Mouse (Mus musculus): ENCODE results near the gene Hist1h2bn. TPM values are rescaled to one million over a fixed set of nuclear protein-coding genes. Genes with fewer than 3 reads are reported as not detected.
"Not testable (repeated sequence)": the region's sequence is repeated elsewhere in the genome, so short reads cannot be mapped to it uniquely, and the experiment has no call there.

Gene Hist1h2bn
- polyA plus RNA-seq, 1 experiment from 2014 or later: 1.9 TPM

GRCm38 (mm10) chr13:21722373-21722925 is 31.5 kb upstream of the Hist1h2bn start:
- H3K4me3 ChIP-seq (ENCODE audit: low read depth, low read length): peak overlapping the region; percentile 33
- H3K4me2 ChIP-seq (ENCODE audit: low read depth, low read length): peak overlapping the region; percentile 42
- no peaks in the 10 kb centered on the region for H3K27me3 ChIP-seq (ENCODE audit: control insufficient read depth, insufficient read depth, low read length)
- ATAC-seq (replicated peaks; ENCODE audit: insufficient number of reproducible peaks, low FRiP score, low TSS enrichment, low read depth): peak; percentile 5; the same call in 1 of the 2 replicates
- peak overlapping the region; percentile 63 for H3K9ac ChIP-seq (replicated peaks; ENCODE audit: low read length)
- H3K36me3 ChIP-seq (replicated peaks; ENCODE audit: control insufficient read depth, insufficient read depth, low read depth, low read length): no peaks in the 10 kb centered on the region
- DNase-seq (ENCODE audit: low spot score): peak; percentile 70
- no peaks in the 10 kb centered on the region for H3K4me1 ChIP-seq (ENCODE audit: control insufficient read depth, insufficient read depth, low read length)
- no peaks in the 10 kb centered on the region for H3K9me3 ChIP-seq (replicated peaks; ENCODE audit: control insufficient read depth, low read length)
- 3% methylated on average over 11 of the region's 11 CpGs for WGBS
- peak overlapping the region; percentile 86 for H3K27ac ChIP-seq (replicated peaks; ENCODE audit: low read depth, low read length)

- H3K27me3 ChIP-seq (ENCODE audit: control insufficient read depth, insufficient read depth, low read length): no peaks in the 10 kb centered on the region
- H3K4me1 ChIP-seq (ENCODE audit: control insufficient read depth, insufficient read depth, low read length): no peaks in the 10 kb centered on the region
- peak overlapping the region; percentile 86 for H3K27ac ChIP-seq (replicated peaks; ENCODE audit: low read depth, low read length)
- peak; percentile 48 for DNase-seq (ENCODE audit: low spot score)
- no peaks in the 10 kb centered on the region for H3K36me3 ChIP-seq (replicated peaks; ENCODE audit: control insufficient read depth, insufficient read depth, low read depth, low read length)
- H3K9ac ChIP-seq (replicated peaks; ENCODE audit: low read length): no peak overlapping the region
- H3K9me3 ChIP-seq (replicated peaks; ENCODE audit: control insufficient read depth, low read length): no peaks in the 10 kb centered on the region
- no peak overlapping the region; the same call in 1 of the 2 replicates for H3K4me2 ChIP-seq (ENCODE audit: low read depth, low read length)
- no peak overlapping the region; the same call in 1 of the 2 replicates for H3K4me3 ChIP-seq (ENCODE audit: low read depth, low read length)
- ATAC-seq (replicated peaks; ENCODE audit: insufficient number of reproducible peaks, low FRiP score, low TSS enrichment, low read depth): no peak
- 31% methylated on average over 5 of the region's 5 CpGs for WGBS
Measured at GRCm38 (mm10) chr13:21722993-21723836, 30.7 kb upstream of the Hist1h2bn start.

DNA sequence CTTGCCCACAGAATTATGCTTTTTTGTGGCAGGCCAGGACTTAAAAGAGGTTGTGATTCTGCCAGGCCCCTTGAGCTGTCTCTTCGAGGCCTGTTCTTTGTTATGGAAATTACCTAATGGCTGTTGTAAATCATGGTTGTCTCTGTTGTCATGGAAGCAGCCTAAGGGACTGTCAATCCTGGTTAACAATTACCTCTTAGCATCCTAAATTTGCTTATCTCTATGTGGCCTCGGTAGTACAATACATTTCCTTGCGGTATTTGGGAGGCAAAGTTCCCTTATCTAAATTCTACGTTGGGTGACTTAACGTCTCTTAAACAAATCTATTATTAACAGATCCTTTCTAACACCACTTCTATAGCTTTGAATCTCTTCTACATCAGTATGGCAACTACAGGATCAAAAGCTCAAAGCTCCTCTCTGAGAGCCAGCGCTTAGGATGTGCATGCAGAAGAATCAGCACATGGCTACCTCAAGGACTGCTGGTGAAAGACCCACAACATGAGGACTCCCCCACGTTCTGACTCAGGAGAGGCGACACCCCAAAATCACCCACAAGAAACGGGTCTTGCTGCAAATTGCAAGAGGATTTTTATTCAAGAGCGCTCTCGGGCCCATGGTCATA is 25.9 kb upstream of the Hist1h2bn start:
- no peak for DNase-seq (ENCODE audit: low spot score)
- Histone ChIP-seq H3K27me3 (ENCODE audit: control insufficient read depth, insufficient read depth, low read length) (no peaks in the 10 kb centered on the region), H3K4me1 (ENCODE audit: control insufficient read depth, insufficient read depth, low read length) (no peaks in the 10 kb centered on the region), H3K27ac (replicated peaks; ENCODE audit: low read depth, low read length) (no peak overlapping the region), H3K9ac (replicated peaks; ENCODE audit: low read length) (no peak overlapping the region), H3K4me2 (ENCODE audit: low read depth, low read length) (no peak overlapping the region), H3K9me3 (replicated peaks; ENCODE audit: control insufficient read depth, low read length) (no peaks in the 10 kb centered on the region), H3K36me3 (replicated peaks; ENCODE audit: control insufficient read depth, insufficient read depth, low read depth, low read length) (no peaks in the 10 kb centered on the region), H3K4me3 (ENCODE audit: low read depth, low read length) (no peak overlapping the region)
- no peak for ATAC-seq (replicated peaks; ENCODE audit: insufficient number of reproducible peaks, low FRiP score, low TSS enrichment, low read depth)
- WGBS: 26% methylated on average over 11 of the region's 11 CpGs

- DNase-seq (ENCODE audit: low spot score): no peak
- H3K9ac ChIP-seq (replicated peaks; ENCODE audit: low read length): no peak overlapping the region
- no peak overlapping the region for H3K4me3 ChIP-seq (ENCODE audit: low read depth, low read length)
- H3K4me2 ChIP-seq (ENCODE audit: low read depth, low read length): no peak overlapping the region
- H3K4me1 ChIP-seq (ENCODE audit: control insufficient read depth, insufficient read depth, low read length): no peaks in the 10 kb centered on the region
- no peaks in the 10 kb centered on the region for H3K9me3 ChIP-seq (replicated peaks; ENCODE audit: control insufficient read depth, low read length)
- no peaks in the 10 kb centered on the region for H3K36me3 ChIP-seq (replicated peaks; ENCODE audit: control insufficient read depth, insufficient read depth, low read depth, low read length)
- H3K27me3 ChIP-seq (ENCODE audit: control insufficient read depth, insufficient read depth, low read length): no peaks in the 10 kb centered on the region
- WGBS: 35% methylated on average over 1 of the region's 1 CpGs
- no peak overlapping the region for H3K27ac ChIP-seq (replicated peaks; ENCODE audit: low read depth, low read length)
- no peak for ATAC-seq (replicated peaks; ENCODE audit: insufficient number of reproducible peaks, low FRiP score, low TSS enrichment, low read depth)
Measured at GRCm38 (mm10) chr13:21729544-21729943, 24.4 kb upstream of the Hist1h2bn start.

GRCm38 (mm10) chr13:21733466-21733865 is 20.5 kb upstream of the Hist1h2bn start:
- no peak overlapping the region for H3K4me3 ChIP-seq (ENCODE audit: low read depth, low read length)
- 65% methylated on average over 5 of the region's 5 CpGs for WGBS
- DNase-seq (ENCODE audit: low spot score) (peak; percentile 63), ATAC-seq (replicated peaks; ENCODE audit: insufficient number of reproducible peaks, low FRiP score, low TSS enrichment, low read depth) (peak; percentile 31)
- peak overlapping the region; percentile 95 for H3K27ac ChIP-seq (replicated peaks; ENCODE audit: low read depth, low read length)
- H3K4me1 ChIP-seq (ENCODE audit: control insufficient read depth, insufficient read depth, low read length): no peaks in the 10 kb centered on the region
- H3K9ac ChIP-seq (replicated peaks; ENCODE audit: low read length): peak overlapping the region; percentile 63
- no peaks in the 10 kb centered on the region for H3K36me3 ChIP-seq (replicated peaks; ENCODE audit: control insufficient read depth, insufficient read depth, low read depth, low read length)
- H3K27me3 ChIP-seq (ENCODE audit: control insufficient read depth, insufficient read depth, low read length): no peaks in the 10 kb centered on the region
- no peaks in the 10 kb centered on the region for H3K9me3 ChIP-seq (replicated peaks; ENCODE audit: control insufficient read depth, low read length)
- H3K4me2 ChIP-seq (ENCODE audit: low read depth, low read length): no peak overlapping the region

DNA sequence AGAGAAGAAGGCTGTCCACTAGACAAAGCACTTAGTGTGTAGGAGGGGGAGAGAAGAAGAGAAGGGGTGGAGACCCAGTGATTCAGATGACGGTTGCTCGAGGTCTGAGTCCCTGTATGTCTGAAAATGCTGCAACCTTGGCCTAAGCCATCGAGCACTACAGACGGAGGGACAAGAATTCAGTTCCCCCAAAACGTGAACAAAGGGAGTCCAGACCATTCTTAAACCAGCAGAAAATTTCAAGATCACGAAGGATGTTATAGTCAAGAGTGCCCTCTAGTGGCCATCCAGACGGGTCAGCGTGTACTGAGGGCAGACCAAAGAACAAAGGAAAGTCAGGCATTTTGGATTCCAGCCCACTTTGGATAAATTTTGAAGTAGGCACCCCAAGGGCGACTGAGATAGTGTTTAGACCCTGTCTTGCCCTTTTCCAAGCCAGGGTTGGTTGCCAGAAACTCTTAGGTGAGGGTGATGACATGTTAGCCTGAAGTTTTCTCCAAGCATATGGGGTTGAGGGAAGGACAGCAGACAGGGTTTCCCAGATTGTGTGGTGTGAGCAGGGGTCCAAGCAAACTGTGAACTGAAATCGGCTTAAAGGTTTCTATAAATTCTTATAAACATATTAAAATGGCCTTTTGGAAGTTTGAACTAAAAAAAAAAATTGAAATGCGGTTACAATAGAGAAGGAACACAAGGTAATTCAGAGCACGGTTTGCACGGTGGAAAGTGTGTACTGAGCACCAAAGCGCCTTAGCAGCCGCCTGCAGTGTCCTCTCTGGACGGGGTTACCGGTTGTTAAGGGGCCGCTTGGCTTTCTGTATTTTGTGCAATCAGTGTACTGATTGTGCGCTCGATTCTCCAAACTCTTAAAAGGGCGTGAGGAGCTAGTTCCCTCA is 19.7 kb upstream of the Hist1h2bn start:
- 0% methylated on average over 21 of the region's 21 CpGs for whole genome bisulfite sequencing
- ATAC-seq (replicated peaks; ENCODE audit: insufficient number of reproducible peaks, low FRiP score, low TSS enrichment, low read depth): peak; percentile 85
- no peaks in the 10 kb centered on the region for H3K9me3 ChIP-seq (replicated peaks; ENCODE audit: control insufficient read depth, low read length)
- no peaks in the 10 kb centered on the region for H3K27me3 ChIP-seq (ENCODE audit: control insufficient read depth, insufficient read depth, low read length)
- H3K4me2 ChIP-seq (ENCODE audit: low read depth, low read length): peak overlapping the region; percentile 49
- peak overlapping the region; percentile 95 for H3K27ac ChIP-seq (replicated peaks; ENCODE audit: low read depth, low read length)
- peak; percentile 96 for DNase-seq (ENCODE audit: low spot score)
- no peaks in the 10 kb centered on the region for H3K4me1 ChIP-seq (ENCODE audit: control insufficient read depth, insufficient read depth, low read length)
- no peaks in the 10 kb centered on the region for H3K36me3 ChIP-seq (replicated peaks; ENCODE audit: control insufficient read depth, insufficient read depth, low read depth, low read length)
- peak overlapping the region; percentile 50 for H3K4me3 ChIP-seq (ENCODE audit: low read depth, low read length)
- H3K9ac ChIP-seq (replicated peaks; ENCODE audit: low read length): peak overlapping the region; percentile 63

- DNase-seq (ENCODE audit: low spot score): peak; percentile 93
- H3K9ac ChIP-seq (replicated peaks; ENCODE audit: low read length): peak within 1 kb of the TSS; percentile 63
- ATAC-seq (replicated peaks; ENCODE audit: insufficient number of reproducible peaks, low FRiP score, low TSS enrichment, low read depth): peak; percentile 92
- H3K4me2 ChIP-seq (ENCODE audit: low read depth, low read length): peak within 1 kb of the TSS; percentile 58
- H3K36me3 ChIP-seq (replicated peaks; ENCODE audit: control insufficient read depth, insufficient read depth, low read depth, low read length); H3K27me3 ChIP-seq (ENCODE audit: control insufficient read depth, insufficient read depth, low read length); H3K9me3 ChIP-seq (replicated peaks; ENCODE audit: control insufficient read depth, low read length); H3K4me1 ChIP-seq (ENCODE audit: control insufficient read depth, insufficient read depth, low read length): not testable (repeated sequence)
- peak within 1 kb of the TSS; percentile 50 for H3K4me3 ChIP-seq (ENCODE audit: low read depth, low read length)
- WGBS: under 1% methylated on average over 43 of the region's 56 CpGs
- peak within 1 kb of the TSS; percentile 95 for H3K27ac ChIP-seq (replicated peaks; ENCODE audit: low read depth, low read length)
Measured at GRCm38 (mm10) chr13:21734906-21735767, 18.8 kb upstream of the Hist1h2bn start, which contains the start of gene Hist1h4j. Gene Hist1h4j (plus strand): TSS chr13:21735064.
